Mouse (Mus musculus): ENCODE data around the gene Vmn1r54. TPM values are rescaled to one million over a fixed set of nuclear protein-coding genes. Genes with fewer than 3 reads are reported as not detected.
"Not testable (repeated sequence)": the region's sequence is repeated elsewhere in the genome, so short reads cannot be mapped to it uniquely, and the experiment has no call there.

Vmn1r54 gene
- total RNA-seq (2014; fragmentation: Nextera tagmentation) (not detected in 2 replicates), total RNA-seq (2017) (not detected in 2 replicates)

- no peak for ATAC-seq (replicated peaks; ENCODE audit: low FRiP score, low TSS enrichment, poor library complexity, severe bottlenecking)
Observed at GRCm38 (mm10) chr6:90246000-90246399, at the start of gene Vmn1r54. TSS of gene Vmn1r54 (plus strand) at chr6:90246300.

GRCm38 (mm10) chr6:90202493-90202892, 43.6 kb upstream of the Vmn1r54 start, which contains the start of gene V1ra8:
TSS of gene V1ra8 (plus strand) at chr6:90202793.
- ATAC-seq (replicated peaks; ENCODE audit: low FRiP score, low TSS enrichment, poor library complexity, severe bottlenecking): not testable (repeated sequence)

GRCm38 (mm10) chr6:90224338-90224737, 21.8 kb upstream of the Vmn1r54 start, which contains the start of gene Vmn1r53:
TSS of gene Vmn1r53 (minus strand) at chr6:90224438.
- no peak for ATAC-seq (replicated peaks; ENCODE audit: low FRiP score, low TSS enrichment, poor library complexity, severe bottlenecking)

GRCm38 (mm10) chr6:90232114-90232513, 14.0 kb upstream of the Vmn1r54 start:
- ATAC-seq (replicated peaks; ENCODE audit: low FRiP score, low TSS enrichment, poor library complexity, severe bottlenecking): not testable (repeated sequence)

- ATAC-seq (replicated peaks; ENCODE audit: low FRiP score, low TSS enrichment, poor library complexity, severe bottlenecking): no peak
Observed at GRCm38 (mm10) chr6:90232681-90233080, 13.4 kb upstream of the Vmn1r54 start.

- ATAC-seq (replicated peaks; ENCODE audit: low FRiP score, low TSS enrichment, poor library complexity, severe bottlenecking): no peak
Observed at GRCm38 (mm10) chr6:90244019-90244418, 2.1 kb upstream of the Vmn1r54 start.

- ATAC-seq (replicated peaks; ENCODE audit: low FRiP score, low TSS enrichment, poor library complexity, severe bottlenecking): no peak
Observed at GRCm38 (mm10) chr6:90288265-90288664, 42.2 kb downstream of the Vmn1r54 start.

- no peak for ATAC-seq (replicated peaks; ENCODE audit: low FRiP score, low TSS enrichment, poor library complexity, severe bottlenecking)
Observed at GRCm38 (mm10) chr6:90300919-90301318, 54.8 kb downstream of the Vmn1r54 start, which contains the start of gene BC048671. TSS of gene BC048671 (plus strand) at chr6:90301219.

GRCm38 (mm10) chr6:90306315-90306975, 60.3 kb downstream of the Vmn1r54 start:
- ATAC-seq (replicated peaks; ENCODE audit: low FRiP score, low TSS enrichment, poor library complexity, severe bottlenecking): no peak

- ATAC-seq (replicated peaks; ENCODE audit: low FRiP score, low TSS enrichment, poor library complexity, severe bottlenecking): no peak
Observed at GRCm38 (mm10) chr6:90308839-90309778, 63.0 kb downstream of the Vmn1r54 start.

GRCm38 (mm10) chr6:90315961-90316360, 69.9 kb downstream of the Vmn1r54 start:
- no peak for ATAC-seq (replicated peaks; ENCODE audit: low FRiP score, low TSS enrichment, poor library complexity, severe bottlenecking)

- no peak for ATAC-seq (replicated peaks; ENCODE audit: low FRiP score, low TSS enrichment, poor library complexity, severe bottlenecking)
Observed at GRCm38 (mm10) chr6:90317510-90318258, 71.6 kb downstream of the Vmn1r54 start.

- no peak for ATAC-seq (replicated peaks; ENCODE audit: low FRiP score, low TSS enrichment, poor library complexity, severe bottlenecking)
Observed at GRCm38 (mm10) chr6:90319019-90319418, 72.9 kb downstream of the Vmn1r54 start.

- no peak for ATAC-seq (replicated peaks; ENCODE audit: low FRiP score, low TSS enrichment, poor library complexity, severe bottlenecking)
Observed at GRCm38 (mm10) chr6:90319475-90320191, 73.5 kb downstream of the Vmn1r54 start.

- ATAC-seq (replicated peaks; ENCODE audit: low FRiP score, low TSS enrichment, poor library complexity, severe bottlenecking): no peak
Observed at GRCm38 (mm10) chr6:90320429-90320828, 74.3 kb downstream of the Vmn1r54 start.
